ENCODE assay signal across 10 mouse cellular contexts in genomic region chr13:23913791-23914306, GRCm38 (mm10). TPM values are rescaled to one million over a fixed set of nuclear protein-coding genes. Genes with fewer than 3 reads are reported as not detected.
DNase-seq lines count a peak whose midpoint lies in the region; ATAC-seq lines count a peak whose summit lies in the region.
"Had no signal": no experiment of that assay in that cellular context is flagged by ENCODE, and none has a peak within 500 bp of the region (broad histone marks: within the 10 kb centered on the region; RNA-seq: fewer than 3 reads in every experiment).

No protein-coding gene starts in this region.

- peak; percentile 51; the same call in 1 of the 2 replicates for ATAC-seq in erythroblast, adult 5-6 weeks (replicated peaks; ENCODE audit: low FRiP score, poor library complexity, severe bottlenecking)
- peak; percentile 77 for ATAC-seq in kidney, embryonic 14.5 days (ENCODE audit: low FRiP score, low TSS enrichment)
- ATAC-seq in monocyte, adult 5-6 weeks (replicated peaks; ENCODE audit: insufficient number of reproducible peaks, low FRiP score, low TSS enrichment, poor library complexity, severe bottlenecking) = peak; percentile 53

- DNase-seq in adrenal gland, adult (ENCODE audit: inconsistent age in 2 of 2, low spot score in 1 of 2) = peak; percentile 59 to 77
- no peak for DNase-seq in adrenal gland, adult 18-20 months (ENCODE audit: low spot score in 2 of 2)
- DNase-seq in neural tube, embryonic 10.5 days (ENCODE audit: extremely low spot score, low spot score) = no peak
- DNase-seq in ovary, postnatal 14 days (ENCODE audit: low spot score) = no peak
- DNase-seq in limb, embryonic 10.5 days (ENCODE audit: low spot score) = no peak
- DNase-seq: cerebellum, adult 8-10 months had no signal

- H3K4me1 ChIP-seq in kidney, embryonic 14.5 days (ENCODE audit: control insufficient read depth, insufficient read depth, low read length) = peaks cover 24% of the 10 kb centered on the region
- peaks cover 6% of the 10 kb centered on the region for H3K4me1 ChIP-seq in limb, embryonic 10.5 days

- no peak overlapping the region for H3K4me2 ChIP-seq in kidney, embryonic 14.5 days (replicated peaks; ENCODE audit: low read depth, low read length)
- H3K4me2 ChIP-seq: neural tube, embryonic 12.5 days had no signal

- no peaks in the 10 kb centered on the region for H3K9me3 ChIP-seq in kidney, embryonic 14.5 days (ENCODE audit: control insufficient read depth, low read length)
- no peaks in the 10 kb centered on the region for H3K9me3 ChIP-seq in limb, embryonic 10.5 days (replicated peaks)
- H3K9me3 ChIP-seq: neural tube, embryonic 12.5 days had no signal

- H3K36me3 ChIP-seq in kidney, embryonic 14.5 days (ENCODE audit: control insufficient read depth, insufficient read depth, low read length) = no peaks in the 10 kb centered on the region
- H3K36me3 ChIP-seq in limb, embryonic 10.5 days = no peaks in the 10 kb centered on the region
- H3K36me3 ChIP-seq: neural tube, embryonic 12.5 days had no signal

- WGBS in kidney, embryonic 14.5 days = 7% methylated on average over 6 of the region's 6 CpGs
- WGBS in limb, embryonic 10.5 days = 67% methylated on average over 6 of the region's 6 CpGs

- no peak overlapping the region for H3K4me3 ChIP-seq in kidney, embryonic 14.5 days (ENCODE audit: low read length)
- no peak overlapping the region for H3K4me3 ChIP-seq in limb, embryonic 10.5 days
- H3K4me3 ChIP-seq: neural tube, embryonic 12.5 days had no signal

- H3K9ac ChIP-seq in kidney, embryonic 14.5 days (ENCODE audit: low read depth, low read length) = no peak overlapping the region
- H3K9ac ChIP-seq: neural tube, embryonic 12.5 days had no signal

- peak overlapping the region; percentile 42 for H3K27ac ChIP-seq in kidney, embryonic 14.5 days (ENCODE audit: low read depth, low read length)
- H3K27ac ChIP-seq in limb, embryonic 10.5 days = no peak overlapping the region
- H3K27ac ChIP-seq: neural tube, embryonic 12.5 days had no signal

- H3K27me3 ChIP-seq in kidney, embryonic 14.5 days (ENCODE audit: control insufficient read depth, insufficient read depth, low read length) = no peaks in the 10 kb centered on the region
- H3K27me3 ChIP-seq in limb, embryonic 10.5 days (ENCODE audit: low read depth, poor library complexity, severe bottlenecking) = no peaks in the 10 kb centered on the region
- H3K27me3 ChIP-seq: neural tube, embryonic 12.5 days had no signal

RNA-seq across cellular contexts. Expression of gene Slc17a4, which starts 1.0 kb away (rescaled TPM):
- total RNA-seq in adrenal gland, adult 18-20 months (2021) = under 1 TPM in 1 of 2 experiments, not detected in 1; 0.53 TPM
- not detected in 2 replicates for total RNA-seq in erythroblast, adult 5-6 weeks (2015; ENCODE audit: low replicate concordance)
- 0.56 TPM in 1 of 2 replicates, not detected in the other for total RNA-seq in erythroblast, adult 5-6 weeks (2017; ENCODE audit: low replicate concordance)
- 2.0 and 2.5 TPM in 2 replicates for polyA plus RNA-seq in kidney, embryonic 14.5 days (2014; fragmentation: Nextera tagmentation; extraction: Ambion mirVana)
- not detected in 3 replicates for total RNA-seq in monocyte, adult 5-6 weeks (2017)
- not detected in 2 replicates for polyA plus RNA-seq in limb, embryonic 10.5 days (2016; fragmentation: Nextera tagmentation; extraction: Ambion mirVana)

RNA-seq across cellular contexts. Expression of gene Hist1h2ba, which starts 20.1 kb away (rescaled TPM):
- not detected for total RNA-seq in adrenal gland, adult 18-20 months (2021)
- not detected in 2 replicates for total RNA-seq in erythroblast, adult 5-6 weeks (2015; ENCODE audit: low replicate concordance)
- not detected in 2 replicates for total RNA-seq in erythroblast, adult 5-6 weeks (2017; ENCODE audit: low replicate concordance)
- not detected in 2 replicates for polyA plus RNA-seq in kidney, embryonic 14.5 days (2014; fragmentation: Nextera tagmentation; extraction: Ambion mirVana)
- not detected in 3 replicates for total RNA-seq in monocyte, adult 5-6 weeks (2017)
- not detected in 2 replicates for polyA plus RNA-seq in limb, embryonic 10.5 days (2016; fragmentation: Nextera tagmentation; extraction: Ambion mirVana)
- polyA plus RNA-seq: neural tube, embryonic 12.5 days had no signal

RNA-seq across cellular contexts. Expression of gene Hist1h2aa, which starts 20.4 kb away (rescaled TPM):
- total RNA-seq in adrenal gland, adult 18-20 months (2021) = not detected
- total RNA-seq in erythroblast, adult 5-6 weeks (2015; ENCODE audit: low replicate concordance) = not detected in 2 replicates
- total RNA-seq in erythroblast, adult 5-6 weeks (2017; ENCODE audit: low replicate concordance) = not detected in 2 replicates
- polyA plus RNA-seq in kidney, embryonic 14.5 days (2014; fragmentation: Nextera tagmentation; extraction: Ambion mirVana) = not detected in 2 replicates
- total RNA-seq in monocyte, adult 5-6 weeks (2017) = not detected in 3 replicates
- polyA plus RNA-seq in limb, embryonic 10.5 days (2016; fragmentation: Nextera tagmentation; extraction: Ambion mirVana) = not detected in 2 replicates
- polyA plus RNA-seq: neural tube, embryonic 12.5 days had no signal

RNA-seq across cellular contexts. Expression of gene Slc17a1, which starts 46.3 kb away (rescaled TPM):
- not detected for total RNA-seq in adrenal gland, adult 18-20 months (2021)
- not detected in 2 replicates for total RNA-seq in erythroblast, adult 5-6 weeks (2015; ENCODE audit: low replicate concordance)
- not detected in 2 replicates for total RNA-seq in erythroblast, adult 5-6 weeks (2017; ENCODE audit: low replicate concordance)
- polyA plus RNA-seq in kidney, embryonic 14.5 days (2014; fragmentation: Nextera tagmentation; extraction: Ambion mirVana) = 0.47 and 1.6 TPM in 2 replicates
- total RNA-seq in monocyte, adult 5-6 weeks (2017) = not detected in 3 replicates
- polyA plus RNA-seq in limb, embryonic 10.5 days (2016; fragmentation: Nextera tagmentation; extraction: Ambion mirVana) = not detected in 2 replicates
- polyA plus RNA-seq: neural tube, embryonic 12.5 days had no signal

Comparison
In these comparisons a context has a peak if more than half of its experiments do, and no peak if none do; other contexts are left out.
1. DNase-seq: peak in adrenal gland, adult (2 of 2); none in adrenal gland, adult 18-20 months (0 of 2), neural tube, embryonic 10.5 days (single experiment), ovary, postnatal 14 days (single experiment) and limb, embryonic 10.5 days (single experiment).
2. Peak in every context shown above with its lines, with median percentiles within 50 percentile points of each other: ATAC-seq.